Mouse (Mus musculus): ENCODE data around the gene Ttc27. TPM values are rescaled to one million over a fixed set of nuclear protein-coding genes. Genes with fewer than 3 reads are reported as not detected.

The Ttc27 gene
- total and polyA plus RNA-seq, 3 experiments = 55.2 to 59.9 TPM; not detected in 1

GRCm38 (mm10) chr17:74735392-74735791 is 17.9 kb downstream of the Ttc27 start:
- no peak overlapping the region for H3K4me3 ChIP-seq (ENCODE audit: control insufficient read depth in 1 of 2, insufficient read depth in 1 of 2, low read depth in 2 of 2, low read length in 2 of 2)
- TF ChIP-seq POLR2A (IDR thresholded peaks at IDR 0.05; ENCODE audit: control insufficient read depth in 1 of 2, insufficient read depth in 1 of 2, low read depth in 1 of 2, low read length in 2 of 2, poor library complexity in 1 of 2) (no peak), RAD21 (IDR thresholded peaks at IDR 0.05; ENCODE audit: low read depth, low read length) (no peak), MAZ (IDR thresholded peaks at IDR 0.05; ENCODE audit: low read depth, low read length) (no peak), HCFC1 (IDR thresholded peaks at IDR 0.05; ENCODE audit: low read depth, low read length) (no peak), RCOR1 (IDR thresholded peaks at IDR 0.05; ENCODE audit: low read depth, low read length) (no peak), ZC3H11A (IDR thresholded peaks at IDR 0.05; ENCODE audit: low read depth, low read length) (no peak), ETS1 (IDR thresholded peaks at IDR 0.05; ENCODE audit: low read depth, low read length) (no peak), TBP (IDR thresholded peaks at IDR 0.05; ENCODE audit: low read depth, low read length) (no peak), TCF12 (IDR thresholded peaks at IDR 0.05; ENCODE audit: low read depth, low read length) (no peak), ZKSCAN1 (IDR thresholded peaks at IDR 0.05; ENCODE audit: low read depth, low read length) (no peak), MYC (IDR thresholded peaks at IDR 0.05; ENCODE audit: low read depth, low read length) (no peak), SIN3A (IDR thresholded peaks at IDR 0.05; ENCODE audit: low read length) (no peak), SMC3 (IDR thresholded peaks at IDR 0.05; ENCODE audit: low read depth, low read length) (no peak), UBTF (IDR thresholded peaks at IDR 0.05; ENCODE audit: borderline replicate concordance, insufficient read depth, low read depth, low read length) (no peak), TAL1 (IDR thresholded peaks at IDR 0.05; ENCODE audit: low read length) (no peak), POLR2AphosphoS5 (IDR thresholded peaks at IDR 0.05; ENCODE audit: borderline replicate concordance, low read depth, low read length) (no peak), E2F4 (IDR thresholded peaks at IDR 0.05; ENCODE audit: borderline replicate concordance, low read depth, low read length) (no peak), USF2 (IDR thresholded peaks at IDR 0.05; ENCODE audit: borderline replicate concordance in 1 of 2, insufficient read depth in 1 of 2, low read depth in 1 of 2, low read length in 2 of 2) (no peak), NELFE (IDR thresholded peaks at IDR 0.05; ENCODE audit: low read depth, low read length) (no peak)

GRCm38 (mm10) chr17:74749659-74750058 is 32.1 kb downstream of the Ttc27 start:
- Histone ChIP-seq H3K79me2 (ENCODE audit: control insufficient read depth, insufficient read depth, low read length, poor library complexity) (no peaks in the 10 kb centered on the region), H3K36me3 (ENCODE audit: control insufficient read depth in 1 of 2, insufficient read depth in 2 of 2, low read length in 2 of 2) (peaks cover 0 to 2% of the 10 kb centered on the region in 2 experiments; a peak in 2 of 4 replicates)

More at GRCm38 (mm10) chr17:74735392-74735791, 17.9 kb downstream of the Ttc27 start:
- Histone ChIP-seq H3K79me2 (ENCODE audit: control insufficient read depth, insufficient read depth, low read length, poor library complexity) (no peaks in the 10 kb centered on the region), H3K27ac (ENCODE audit: control insufficient read depth, low read depth, low read length) (no peak overlapping the region), H3K9ac (ENCODE audit: control insufficient read depth, low read depth, low read length, poor library complexity, severe bottlenecking) (no peak overlapping the region), H3K4me1 (ENCODE audit: control insufficient read depth in 1 of 2, insufficient read depth in 2 of 2, low read length in 2 of 2) (no peaks in the 10 kb centered on the region), H3K27me3 (ENCODE audit: control insufficient read depth in 1 of 2, insufficient read depth in 2 of 2, low read length in 2 of 2) (no peaks in the 10 kb centered on the region), H3K36me3 (ENCODE audit: control insufficient read depth in 1 of 2, insufficient read depth in 2 of 2, low read length in 2 of 2) (peaks cover 0 to 5% of the 10 kb centered on the region in 2 experiments; a peak in 2 of 4 replicates), H3K9me3 (replicated peaks; ENCODE audit: insufficient read depth, low read length) (no peaks in the 10 kb centered on the region)
- DNase-seq (ENCODE audit: low read depth, low spot score) = no peak

More at GRCm38 (mm10) chr17:74749659-74750058, 32.1 kb downstream of the Ttc27 start:
- Histone ChIP-seq H3K9ac (ENCODE audit: control insufficient read depth, low read depth, low read length, poor library complexity, severe bottlenecking) (no peak overlapping the region), H3K27ac (ENCODE audit: control insufficient read depth, low read depth, low read length) (no peak overlapping the region), H3K9me3 (replicated peaks; ENCODE audit: insufficient read depth, low read length) (no peaks in the 10 kb centered on the region), H3K27me3 (ENCODE audit: control insufficient read depth in 1 of 2, insufficient read depth in 2 of 2, low read length in 2 of 2) (no peaks in the 10 kb centered on the region), H3K4me1 (ENCODE audit: control insufficient read depth in 1 of 2, insufficient read depth in 2 of 2, low read length in 2 of 2) (no peaks in the 10 kb centered on the region), H3K4me3 (ENCODE audit: control insufficient read depth in 1 of 2, insufficient read depth in 1 of 2, low read depth in 2 of 2, low read length in 2 of 2) (no peak overlapping the region)
- TF ChIP-seq ZKSCAN1 (IDR thresholded peaks at IDR 0.05; ENCODE audit: low read depth, low read length) (no peak), MXI1 (IDR thresholded peaks at IDR 0.05; ENCODE audit: low read depth, low read length) (no peak), ZMIZ1 (IDR thresholded peaks at IDR 0.05; ENCODE audit: low read depth, low read length) (no peak), NRF1 (IDR thresholded peaks at IDR 0.05; ENCODE audit: insufficient read depth, low read depth, low read length, poor library complexity, severe bottlenecking) (no peak)
- DNase-seq (ENCODE audit: low read depth, low spot score) = no peak
